Mouse (Mus musculus): ENCODE results near the gene Tmem63b. TPM values are rescaled to one million over a fixed set of nuclear protein-coding genes. Genes with fewer than 3 reads are reported as not detected.
A peak's percentile ranks its signal among the peaks of the same experiment; 100 is the strongest.

The Tmem63b gene
- polyA plus RNA-seq, 1 experiment from 2014 or later, result 40.9 TPM

- DNase-seq (ENCODE audit: low spot score) (no peak), ATAC-seq (ENCODE audit: low FRiP score, low TSS enrichment) (no peak)
- Histone ChIP-seq H3K27me3 (ENCODE audit: control insufficient read depth, insufficient read depth, low read length) (no peaks in the 10 kb centered on the region), H3K9ac (ENCODE audit: low read length) (no peak overlapping the region), H3K4me3 (ENCODE audit: low read depth, low read length) (peak overlapping the region; percentile 33; the same call in 1 of the 2 replicates), H3K9me3 (ENCODE audit: control insufficient read depth, low read length) (no peaks in the 10 kb centered on the region), H3K27ac (replicated peaks) (no peak overlapping the region), H3K4me2 (replicated peaks; ENCODE audit: low read depth) (peak overlapping the region; percentile 68; the same call in 1 of the 2 replicates), H3K36me3 (ENCODE audit: control insufficient read depth, insufficient read depth, low read length) (no peaks in the 10 kb centered on the region), H3K4me1 (replicated peaks; ENCODE audit: control insufficient read depth, insufficient read depth) (peaks cover 4% of the 10 kb centered on the region)
- no peak for TF ChIP-seq CTCF (IDR thresholded peaks at IDR 0.05; ENCODE audit: low read depth)
- TF ChIP-seq EP300 (optimal IDR thresholded peaks at IDR 0.05), result no peak
- 74% methylated on average over 18 of the region's 19 CpGs for WGBS
These were observed 46.5 kb upstream of the Tmem63b start for GRCm38 (mm10) chr17:45733038-45733734.

DNA sequence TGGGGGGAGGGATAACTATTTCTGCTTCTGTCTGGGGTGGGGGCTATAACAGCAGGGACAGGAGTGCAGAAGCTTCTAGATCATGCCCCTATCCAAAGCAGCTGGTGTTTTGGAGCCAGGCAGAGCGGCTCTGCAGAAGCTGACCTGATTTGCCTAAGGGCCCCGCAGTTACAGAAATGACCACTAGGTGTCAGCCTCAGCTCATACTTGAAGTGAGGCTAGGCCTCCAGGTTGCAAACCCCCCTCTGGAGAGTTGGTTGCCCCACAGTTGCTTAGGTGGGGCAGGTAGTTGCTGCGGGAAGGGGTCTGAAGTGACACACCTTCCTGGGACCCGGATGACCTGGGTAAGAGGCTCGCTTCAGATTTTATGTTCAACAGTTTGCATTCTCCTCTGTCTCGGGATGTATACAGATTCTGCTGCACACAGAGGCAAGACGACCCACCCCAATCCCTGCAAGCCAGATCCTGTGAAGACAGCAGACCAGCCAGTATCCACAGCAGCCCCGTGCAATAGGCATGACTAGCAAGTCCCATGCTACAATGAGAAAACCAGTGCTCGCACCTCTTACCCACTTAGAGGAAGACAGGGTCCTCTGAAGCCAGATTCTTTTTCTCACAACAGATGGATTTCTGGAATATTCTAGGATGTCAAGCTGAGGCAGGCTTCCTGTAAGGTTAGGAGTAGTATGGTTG, 44.6 kb upstream of the Tmem63b start:
- peaks cover 4% of the 10 kb centered on the region for H3K4me1 ChIP-seq (replicated peaks; ENCODE audit: control insufficient read depth, insufficient read depth)
- no peak overlapping the region for H3K4me3 ChIP-seq (ENCODE audit: low read depth, low read length)
- no peaks in the 10 kb centered on the region for H3K36me3 ChIP-seq (ENCODE audit: control insufficient read depth, insufficient read depth, low read length)
- no peak overlapping the region for H3K9ac ChIP-seq (ENCODE audit: low read length)
- no peak overlapping the region for H3K27ac ChIP-seq (replicated peaks)
- ATAC-seq (ENCODE audit: low FRiP score, low TSS enrichment), result no peak
- no peaks in the 10 kb centered on the region for H3K9me3 ChIP-seq (ENCODE audit: control insufficient read depth, low read length)
- peak; percentile 96 for TF ChIP-seq CTCF (IDR thresholded peaks at IDR 0.05; ENCODE audit: low read depth)
- TF ChIP-seq EP300 (optimal IDR thresholded peaks at IDR 0.05), result no peak
- WGBS, result 20% methylated on average over 9 of the region's 9 CpGs
- H3K27me3 ChIP-seq (ENCODE audit: control insufficient read depth, insufficient read depth, low read length), result no peaks in the 10 kb centered on the region
- H3K4me2 ChIP-seq (replicated peaks; ENCODE audit: low read depth), result no peak overlapping the region
- DNase-seq (ENCODE audit: low spot score), result peak; percentile 86

- no peak overlapping the region for H3K27ac ChIP-seq (replicated peaks)
- H3K36me3 ChIP-seq (ENCODE audit: control insufficient read depth, insufficient read depth, low read length), result no peaks in the 10 kb centered on the region
- TF ChIP-seq EP300 (optimal IDR thresholded peaks at IDR 0.05) (no peak), CTCF (IDR thresholded peaks at IDR 0.05; ENCODE audit: low read depth) (no peak)
- no peaks in the 10 kb centered on the region for H3K9me3 ChIP-seq (ENCODE audit: control insufficient read depth, low read length)
- 90% methylated on average over 4 of the region's 4 CpGs for WGBS
- H3K4me3 ChIP-seq (ENCODE audit: low read depth, low read length), result no peak overlapping the region
- H3K4me1 ChIP-seq (replicated peaks; ENCODE audit: control insufficient read depth, insufficient read depth), result peaks cover 4% of the 10 kb centered on the region
- ATAC-seq (ENCODE audit: low FRiP score, low TSS enrichment) (no peak), DNase-seq (ENCODE audit: low spot score) (no peak)
- no peak overlapping the region for H3K9ac ChIP-seq (ENCODE audit: low read length)
- no peaks in the 10 kb centered on the region for H3K27me3 ChIP-seq (ENCODE audit: control insufficient read depth, insufficient read depth, low read length)
- no peak overlapping the region for H3K4me2 ChIP-seq (replicated peaks; ENCODE audit: low read depth)
These were observed 44.0 kb upstream of the Tmem63b start for GRCm38 (mm10) chr17:45730696-45731095.

GRCm38 (mm10) chr17:45729387-45729786, 42.7 kb upstream of the Tmem63b start:
- H3K4me2 ChIP-seq (replicated peaks; ENCODE audit: low read depth), result no peak overlapping the region
- DNase-seq (ENCODE audit: low spot score) (no peak), ATAC-seq (ENCODE audit: low FRiP score, low TSS enrichment) (no peak)
- no peak overlapping the region for H3K27ac ChIP-seq (replicated peaks)
- peaks cover 4% of the 10 kb centered on the region; the same call in 1 of the 2 replicates for H3K4me1 ChIP-seq (replicated peaks; ENCODE audit: control insufficient read depth, insufficient read depth)
- H3K36me3 ChIP-seq (ENCODE audit: control insufficient read depth, insufficient read depth, low read length), result no peaks in the 10 kb centered on the region
- H3K27me3 ChIP-seq (ENCODE audit: control insufficient read depth, insufficient read depth, low read length), result no peaks in the 10 kb centered on the region
- H3K9me3 ChIP-seq (ENCODE audit: control insufficient read depth, low read length), result no peaks in the 10 kb centered on the region
- H3K9ac ChIP-seq (ENCODE audit: low read length), result no peak overlapping the region
- no peak for TF ChIP-seq CTCF (IDR thresholded peaks at IDR 0.05; ENCODE audit: low read depth)
- no peak for TF ChIP-seq EP300 (optimal IDR thresholded peaks at IDR 0.05)
- no peak overlapping the region for H3K4me3 ChIP-seq (ENCODE audit: low read depth, low read length)
- 63% methylated on average over 10 of the region's 10 CpGs for whole genome bisulfite sequencing

- no peak overlapping the region for H3K27ac ChIP-seq (replicated peaks)
- ATAC-seq (ENCODE audit: low FRiP score, low TSS enrichment), result no peak
- H3K4me1 ChIP-seq (replicated peaks; ENCODE audit: control insufficient read depth, insufficient read depth), result no peaks in the 10 kb centered on the region
- H3K27me3 ChIP-seq (ENCODE audit: control insufficient read depth, insufficient read depth, low read length), result no peaks in the 10 kb centered on the region
- no peak overlapping the region for H3K4me2 ChIP-seq (replicated peaks; ENCODE audit: low read depth)
- H3K4me3 ChIP-seq (ENCODE audit: low read depth, low read length), result no peak overlapping the region
- WGBS, result 71% methylated on average over 8 of the region's 8 CpGs
- DNase-seq (ENCODE audit: low spot score), result no peak
- no peak for TF ChIP-seq CTCF (IDR thresholded peaks at IDR 0.05; ENCODE audit: low read depth)
- TF ChIP-seq EP300 (optimal IDR thresholded peaks at IDR 0.05), result no peak
- H3K9ac ChIP-seq (ENCODE audit: low read length), result no peak overlapping the region
- H3K36me3 ChIP-seq (ENCODE audit: control insufficient read depth, insufficient read depth, low read length), result no peaks in the 10 kb centered on the region
- no peaks in the 10 kb centered on the region for H3K9me3 ChIP-seq (ENCODE audit: control insufficient read depth, low read length)
These were observed 41.4 kb upstream of the Tmem63b start for GRCm38 (mm10) chr17:45727983-45728723.

All from stomach, postnatal 0 days (tissue).